Mouse (Mus musculus) limb, embryonic 10.5 days (tissue): ENCODE results near the gene Rassf3. TPM values are rescaled to one million over a fixed set of nuclear protein-coding genes. Genes with fewer than 3 reads are reported as not detected.

Source experiments
- DNase-seq: peaks from one replicate; pipeline ENCODE4 v3.0.0-alpha.2; 2017; ENCODE audit warnings: low spot score
- H3K27ac ChIP-seq: fragments of 300-500 bp; sonication (generic); 2 replicates; pipeline ENCODE4 v1.5.1; 2016; ENCODE audit warnings: mild to moderate bottlenecking
- H3K27me3 ChIP-seq: fragments of 300-500 bp; sonication (generic); 2 replicates; pipeline ENCODE4 v1.6.1; 2016; ENCODE audit warnings: low read depth, mild to moderate bottlenecking; ENCODE audit not compliant: poor library complexity, severe bottlenecking
- H3K36me3 ChIP-seq: fragments of 300-500 bp; sonication (generic); 2 replicates; pipeline ENCODE4 v1.6.1; 2016; ENCODE audit warnings: mild to moderate bottlenecking, moderate library complexity
- H3K4me1 ChIP-seq: fragments of 300-500 bp; sonication (generic); 2 replicates; pipeline ENCODE4 v1.6.1; 2016
- H3K4me3 ChIP-seq: fragments of 300-500 bp; sonication (generic); 2 replicates; pipeline ENCODE4 v1.5.1; 2016; ENCODE audit warnings: mild to moderate bottlenecking, moderate library complexity
- H3K9me3 ChIP-seq: fragments of 300-500 bp; sonication (generic); replicated peaks from 2 replicates; pipeline ENCODE4 v1.6.1; 2016; ENCODE audit warnings: mild to moderate bottlenecking
- WGBS: fragments of 180-500 bp; shearing (Covaris S2); methylation state at CpG from one replicate; pipeline ENCODE4 v1.1.7; 2016; 5-methylcytosine and 5-hydroxymethylcytosine counted together
- polyA plus RNA-seq: library from polyadenylated mRNA; unstranded; fragments of >200 nt; fragmentation: Nextera tagmentation; extraction: Ambion mirVana; gene quantifications from 2 replicates; pipeline ENCODE4 v1.2.1, GENCODE M21; 2016

Gene Rassf3
- polyA plus RNA-seq, 1 experiment from 2014 or later = 18.0 TPM

GRCm38 (mm10) chr10:121500034-121500433 is 23.9 kb upstream of the Rassf3 start:
- Histone ChIP-seq H3K9me3 (no peaks in the 10 kb centered on the region), H3K27me3 (no peaks in the 10 kb centered on the region), H3K4me3 (no peak overlapping the region), H3K27ac (no peak overlapping the region), H3K4me1 (peaks cover 47% of the 10 kb centered on the region), H3K36me3 (no peaks in the 10 kb centered on the region)
- WGBS = 65% methylated on average over 5 of the region's 5 CpGs
- DNase-seq = no peak

GRCm38 (mm10) chr10:121499063-121499462 is 22.9 kb upstream of the Rassf3 start:
- no peak overlapping the region for H3K4me3 ChIP-seq
- no peaks in the 10 kb centered on the region for H3K36me3 ChIP-seq
- WGBS = 63% methylated on average over 2 of the region's 2 CpGs
- no peaks in the 10 kb centered on the region for H3K27me3 ChIP-seq
- H3K4me1 ChIP-seq = peaks cover 38% of the 10 kb centered on the region
- H3K27ac ChIP-seq = peak overlapping the region; percentile 83
- no peaks in the 10 kb centered on the region for H3K9me3 ChIP-seq
- DNase-seq = no peak

GRCm38 (mm10) chr10:121498481-121498904 is 22.3 kb upstream of the Rassf3 start:
- peak overlapping the region; percentile 83 for H3K27ac ChIP-seq
- H3K36me3 ChIP-seq = no peaks in the 10 kb centered on the region
- H3K27me3 ChIP-seq = no peaks in the 10 kb centered on the region
- H3K4me3 ChIP-seq = no peak overlapping the region
- H3K9me3 ChIP-seq = no peaks in the 10 kb centered on the region
- no peak for DNase-seq
- 77% methylated on average over 8 of the region's 8 CpGs for WGBS
- H3K4me1 ChIP-seq = peaks cover 37% of the 10 kb centered on the region

GRCm38 (mm10) chr10:121497968-121498367 is 21.8 kb upstream of the Rassf3 start:
- Histone ChIP-seq H3K4me3 (no peak overlapping the region), H3K27me3 (no peaks in the 10 kb centered on the region), H3K9me3 (no peaks in the 10 kb centered on the region), H3K4me1 (peaks cover 37% of the 10 kb centered on the region), H3K27ac (peak overlapping the region; percentile 83), H3K36me3 (no peaks in the 10 kb centered on the region)
- 33% methylated on average over 7 of the region's 7 CpGs for WGBS
- peak; percentile 66 for DNase-seq

GRCm38 (mm10) chr10:121496616-121497015 is 20.5 kb upstream of the Rassf3 start:
- no peak for DNase-seq
- Histone ChIP-seq H3K4me3 (no peak overlapping the region), H3K4me1 (peaks cover 37% of the 10 kb centered on the region), H3K27me3 (no peaks in the 10 kb centered on the region), H3K9me3 (no peaks in the 10 kb centered on the region), H3K36me3 (no peaks in the 10 kb centered on the region), H3K27ac (peak overlapping the region; percentile 42)
- 87% methylated on average over 7 of the region's 7 CpGs for WGBS

- no peaks in the 10 kb centered on the region for H3K36me3 ChIP-seq
- no peak for DNase-seq
- H3K9me3 ChIP-seq = no peaks in the 10 kb centered on the region
- H3K27ac ChIP-seq = no peak overlapping the region
- H3K4me3 ChIP-seq = no peak overlapping the region
- peaks cover 27% of the 10 kb centered on the region for H3K4me1 ChIP-seq
- WGBS = 80% methylated on average over 2 of the region's 2 CpGs
- H3K27me3 ChIP-seq = no peaks in the 10 kb centered on the region
Measured at GRCm38 (mm10) chr10:121494163-121494425, 17.9 kb upstream of the Rassf3 start.

GRCm38 (mm10) chr10:121493374-121494162 is 17.4 kb upstream of the Rassf3 start:
- WGBS = 82% methylated on average over 9 of the region's 9 CpGs
- Histone ChIP-seq H3K9me3 (no peaks in the 10 kb centered on the region), H3K27ac (no peak overlapping the region), H3K36me3 (no peaks in the 10 kb centered on the region), H3K27me3 (no peaks in the 10 kb centered on the region), H3K4me3 (no peak overlapping the region), H3K4me1 (peaks cover 22% of the 10 kb centered on the region)
- DNase-seq = no peak

GRCm38 (mm10) chr10:121492608-121493315 is 16.6 kb upstream of the Rassf3 start:
- H3K27me3 ChIP-seq = no peaks in the 10 kb centered on the region
- no peak overlapping the region for H3K4me3 ChIP-seq
- DNase-seq = no peak
- no peak overlapping the region for H3K27ac ChIP-seq
- peaks cover 14% of the 10 kb centered on the region for H3K4me1 ChIP-seq
- no peaks in the 10 kb centered on the region for H3K36me3 ChIP-seq
- no peaks in the 10 kb centered on the region for H3K9me3 ChIP-seq
- WGBS = 89% methylated on average over 7 of the region's 7 CpGs

- H3K4me3 ChIP-seq = no peak overlapping the region
- H3K36me3 ChIP-seq = no peaks in the 10 kb centered on the region
- no peaks in the 10 kb centered on the region for H3K27me3 ChIP-seq
- no peak for DNase-seq
- no peak overlapping the region for H3K27ac ChIP-seq
- no peaks in the 10 kb centered on the region for H3K9me3 ChIP-seq
- 94% methylated on average over 6 of the region's 6 CpGs for WGBS
- no peaks in the 10 kb centered on the region for H3K4me1 ChIP-seq
Measured at GRCm38 (mm10) chr10:121489941-121490340, 13.8 kb upstream of the Rassf3 start.

GRCm38 (mm10) chr10:121488623-121489299 is 12.6 kb upstream of the Rassf3 start:
- no peaks in the 10 kb centered on the region for H3K27me3 ChIP-seq
- H3K27ac ChIP-seq = no peak overlapping the region
- no peaks in the 10 kb centered on the region for H3K9me3 ChIP-seq
- H3K4me3 ChIP-seq = no peak overlapping the region
- H3K4me1 ChIP-seq = peaks cover 4% of the 10 kb centered on the region; the same call in 1 of the 2 replicates
- 90% methylated on average over 14 of the region's 14 CpGs for WGBS
- DNase-seq = no peak
- no peaks in the 10 kb centered on the region for H3K36me3 ChIP-seq

- WGBS = 74% methylated on average over 4 of the region's 4 CpGs
Measured at GRCm38 (mm10) chr10:121487716-121488115, 11.6 kb upstream of the Rassf3 start.

GRCm38 (mm10) chr10:121486350-121486749 is 10.2 kb upstream of the Rassf3 start:
- Histone ChIP-seq H3K36me3 (no peaks in the 10 kb centered on the region), H3K4me1 (peaks cover 4% of the 10 kb centered on the region; the same call in 1 of the 2 replicates), H3K27me3 (no peaks in the 10 kb centered on the region), H3K9me3 (no peaks in the 10 kb centered on the region), H3K27ac (no peak overlapping the region), H3K4me3 (no peak overlapping the region)
- DNase-seq = no peak
- 91% methylated on average over 9 of the region's 9 CpGs for WGBS

More at GRCm38 (mm10) chr10:121487716-121488115, 11.6 kb upstream of the Rassf3 start:
- DNase-seq = no peak
- Histone ChIP-seq H3K36me3 (no peaks in the 10 kb centered on the region), H3K27ac (no peak overlapping the region), H3K4me3 (no peak overlapping the region), H3K9me3 (no peaks in the 10 kb centered on the region), H3K4me1 (peaks cover 4% of the 10 kb centered on the region; the same call in 1 of the 2 replicates), H3K27me3 (no peaks in the 10 kb centered on the region)

- WGBS = 69% methylated on average over 1 of the region's 1 CpGs
- no peaks in the 10 kb centered on the region for H3K27me3 ChIP-seq
- no peak for DNase-seq
- no peak overlapping the region for H3K27ac ChIP-seq
- no peaks in the 10 kb centered on the region for H3K9me3 ChIP-seq
- H3K4me3 ChIP-seq = no peak overlapping the region
- peaks cover 4% of the 10 kb centered on the region; the same call in 1 of the 2 replicates for H3K4me1 ChIP-seq
- H3K36me3 ChIP-seq = no peaks in the 10 kb centered on the region
Measured at GRCm38 (mm10) chr10:121483364-121483763, 7.2 kb upstream of the Rassf3 start.
